Mouse (Mus musculus) spleen, adult 2 months (tissue): ENCODE data around the gene Babam2.

Experiments
- CTCF ChIP-seq: fragments of 200-500 bp; IDR thresholded peaks from 2 replicates; pipeline ENCODE4 v1.5.1; 2011; ENCODE audit warnings: mild to moderate bottlenecking, inconsistent platforms; ENCODE audit not compliant: insufficient read depth, insufficient read length, insufficient replicate concordance; ENCODE audit errors: extremely low read depth
- POLR2A ChIP-seq: fragments of 200-500 bp; IDR thresholded peaks from 2 replicates; pipeline ENCODE4 v1.6.1; 2011; ENCODE audit warnings: low read depth, low read length, inconsistent platforms

- TF ChIP-seq POLR2A (no peak), CTCF (no peak)
These were observed 234.2 kb downstream of the Babam2 start for GRCm38 (mm10) chr5:31931637-31932036.
